Mouse (Mus musculus) megakaryocyte-erythroid progenitor cell, adult 5-6 weeks (primary cell): ENCODE data around the gene Dnah2. TPM values are rescaled to one million over a fixed set of nuclear protein-coding genes. Genes with fewer than 3 reads are reported as not detected.

Experiments used
- ATAC-seq: replicated peaks from 2 replicates; pipeline ENCODE4 v1.8.0; 2016; ENCODE audit warnings: mild to moderate bottlenecking, inconsistent platforms; ENCODE audit not compliant: severe bottlenecking, poor library complexity, low FRiP score, low TSS enrichment
- total RNA-seq, 2 experiments: library from RNA; stranded (forward) in 1 of 2; stranded (reverse) in 1 of 2; fragments of 200-1000, 215-1000 nt in 1 of 2; fragments of >200 nt in 1 of 2; fragmentation: Nextera tagmentation in 1 of 2; gene quantifications; 2 replicates each; pipeline ENCODE4 v1.2.3; 2014 to 2017

Dnah2 gene
- total RNA-seq, 2 experiments from 2014 or later = not detected

DNA sequence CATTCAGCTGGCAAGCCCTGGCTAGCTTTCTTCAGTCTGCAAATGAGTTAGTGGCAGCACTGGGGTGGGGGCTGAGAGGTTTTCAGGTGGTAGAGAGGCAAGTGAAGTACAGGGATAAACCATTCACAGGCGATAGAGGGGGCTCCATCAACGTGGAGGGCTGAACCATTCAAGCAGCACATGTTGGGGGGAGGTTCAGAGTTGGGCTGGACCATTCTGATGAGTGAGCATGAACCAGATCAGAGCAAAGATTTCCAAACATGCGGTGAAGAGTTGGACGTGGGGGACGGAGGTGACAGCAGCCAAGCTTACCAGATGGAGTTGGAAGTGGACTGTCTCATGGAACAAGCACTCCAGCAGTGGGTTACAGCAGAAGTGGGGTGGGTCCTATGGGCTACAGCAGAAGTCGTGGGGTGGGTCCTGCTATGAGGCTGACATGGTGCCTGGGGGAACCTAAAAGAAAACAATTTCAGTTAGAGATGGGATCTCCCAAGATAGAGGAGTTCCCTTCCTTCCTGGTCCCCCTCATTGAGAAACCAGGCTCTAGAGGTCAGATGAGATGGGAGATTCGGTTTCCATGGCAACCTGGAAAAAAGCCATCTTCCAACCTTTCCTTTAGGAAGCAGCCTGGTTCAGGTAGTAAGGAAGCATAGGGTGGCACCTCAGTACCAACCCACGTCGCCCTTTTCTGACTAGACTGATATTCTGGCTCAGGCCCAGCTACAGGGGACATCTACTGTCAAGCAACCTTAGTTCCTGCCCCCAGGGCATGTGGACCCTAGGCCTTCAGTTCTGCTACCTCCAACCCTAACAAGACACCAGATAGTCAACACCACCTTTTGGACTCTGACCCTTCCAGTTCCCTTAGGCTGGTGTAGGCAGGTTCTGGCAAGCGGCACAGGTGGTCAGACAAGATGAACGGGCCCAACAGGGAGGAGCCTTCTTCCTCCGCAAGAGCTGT lies 135.4 kb downstream of the Dnah2 start, which contains the start of gene Kdm6b:
Kdm6b (minus strand) TSS at position 455 of the 961 bp plus-strand sequence.
- ATAC-seq = no peak

DNA sequence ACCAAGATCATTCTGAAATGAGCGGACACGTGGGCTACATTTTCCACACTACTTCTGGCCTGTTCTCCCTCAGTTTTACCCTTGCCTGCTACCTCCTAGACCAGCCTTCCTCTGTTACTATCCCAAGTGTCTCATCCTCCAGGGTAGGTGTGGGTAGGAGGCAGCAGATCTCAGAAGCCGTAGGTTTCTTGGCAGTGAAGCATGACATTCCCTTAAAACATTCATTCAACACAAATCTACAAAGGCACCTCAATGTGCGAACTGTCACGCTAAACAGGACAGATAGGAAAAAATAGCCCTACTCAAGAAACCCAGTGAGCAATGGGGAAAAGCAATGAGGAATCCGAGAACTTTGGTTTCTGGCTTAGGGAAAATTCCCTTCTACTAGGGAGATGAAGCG lies 136.4 kb downstream of the Dnah2 start:
- ATAC-seq = no peak

DNA sequence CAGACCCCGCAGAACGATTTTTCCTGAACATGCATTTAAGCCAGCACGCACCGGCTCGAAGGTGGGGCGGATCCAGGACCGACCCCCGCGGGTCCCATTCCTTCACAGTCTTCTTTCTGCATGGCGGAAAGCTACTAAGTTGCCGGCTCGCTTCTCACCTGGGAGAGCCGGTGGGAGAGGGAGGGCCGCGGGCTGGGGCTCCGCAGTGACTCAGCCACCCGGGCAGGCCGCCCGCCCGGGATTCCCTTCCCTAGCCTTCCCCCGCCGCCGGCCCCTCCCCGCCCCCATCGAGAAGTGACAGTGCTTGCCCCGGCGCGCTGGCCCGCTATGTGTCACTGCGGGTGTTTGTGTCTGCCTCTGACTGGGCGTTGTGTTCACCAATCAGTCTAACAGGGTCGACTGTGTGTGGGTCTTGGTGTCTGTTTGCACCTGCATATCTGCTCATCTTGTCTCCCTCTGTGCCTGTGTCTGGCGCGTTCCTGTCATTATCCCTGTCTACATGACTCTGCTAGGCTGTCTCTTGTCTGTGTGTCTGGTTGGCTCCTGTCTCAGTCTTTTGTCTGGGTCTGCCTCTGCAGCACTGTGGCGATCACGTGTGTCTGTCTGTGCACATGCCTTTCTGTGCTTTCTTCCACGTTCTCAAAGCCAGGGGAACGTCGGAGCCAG lies 137.2 kb downstream of the Dnah2 start:
- peak; percentile 44 for ATAC-seq

DNA sequence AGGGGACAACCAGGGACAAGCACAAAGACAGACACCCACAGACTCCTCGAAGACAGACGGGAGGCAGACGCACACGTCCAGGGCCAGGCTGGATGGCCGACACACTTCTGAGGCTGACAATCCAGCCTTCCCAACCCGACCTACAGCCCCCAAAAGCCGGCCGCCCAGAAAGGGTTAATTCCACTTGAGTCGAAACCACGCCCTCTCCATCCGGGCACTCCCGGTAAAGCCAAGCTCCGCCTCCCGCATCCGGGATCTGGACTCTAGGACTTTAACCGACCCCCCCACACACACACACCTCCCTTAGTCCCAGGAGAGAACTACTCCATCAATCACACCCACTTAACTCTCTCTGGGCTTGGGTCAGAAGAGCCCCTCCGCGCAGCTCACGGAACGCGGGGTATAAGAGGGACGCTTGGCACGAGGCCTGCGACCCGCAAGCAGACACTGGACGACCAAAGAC lies 137.8 kb downstream of the Dnah2 start:
- peak; percentile 7; the same call in 1 of the 2 replicates for ATAC-seq

DNA sequence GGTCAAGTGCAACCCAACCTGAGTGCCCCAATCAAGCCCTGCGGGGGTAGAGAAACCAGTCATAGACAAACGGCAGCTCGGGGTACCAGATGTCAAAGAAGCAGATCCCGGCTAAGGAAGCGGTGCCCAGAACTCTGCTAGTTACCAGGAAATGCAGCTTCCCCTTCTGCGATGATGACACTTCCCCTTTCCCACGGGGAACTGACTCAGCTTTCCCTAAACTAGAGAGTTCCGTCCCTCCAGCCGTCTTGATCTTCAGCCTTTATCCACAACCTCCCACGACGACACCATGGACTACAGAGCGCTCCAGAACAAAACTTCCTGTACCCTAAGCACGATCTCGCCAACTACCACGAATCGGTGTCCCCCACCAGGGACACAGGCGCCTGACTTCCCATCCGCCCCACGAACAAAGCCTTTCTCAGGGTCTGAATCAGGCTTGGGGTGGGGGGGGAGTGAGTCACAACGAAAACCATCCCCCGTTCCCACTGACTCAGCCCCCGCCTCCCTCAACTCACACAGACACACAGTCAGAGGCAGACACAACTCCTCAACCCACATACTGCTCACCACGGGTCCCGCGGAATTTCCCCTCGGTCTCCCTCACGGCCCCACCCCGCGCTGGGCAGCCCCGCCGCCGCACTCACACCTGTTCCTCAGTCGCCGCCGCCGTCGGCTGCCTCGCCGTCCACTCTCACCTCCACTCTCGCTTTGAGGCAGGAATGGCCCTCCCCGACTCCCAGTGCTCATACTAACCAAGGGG lies 138.4 kb downstream of the Dnah2 start:
- peak; percentile 1; the same call in 1 of the 2 replicates for ATAC-seq

DNA sequence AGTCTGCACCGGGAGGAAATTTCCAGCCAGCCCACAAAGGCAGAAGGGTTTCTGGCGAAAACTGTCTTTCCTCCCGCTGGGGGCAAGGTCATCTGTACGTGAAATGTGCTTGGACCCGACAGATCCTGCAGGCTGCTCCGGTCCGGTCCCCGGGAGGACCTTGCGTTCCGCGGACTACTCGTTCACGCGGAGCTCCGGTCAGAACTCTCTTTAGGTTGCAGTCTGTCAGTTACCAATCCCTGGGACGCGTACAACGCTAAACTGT lies 138.9 kb downstream of the Dnah2 start:
- no peak for ATAC-seq

DNA sequence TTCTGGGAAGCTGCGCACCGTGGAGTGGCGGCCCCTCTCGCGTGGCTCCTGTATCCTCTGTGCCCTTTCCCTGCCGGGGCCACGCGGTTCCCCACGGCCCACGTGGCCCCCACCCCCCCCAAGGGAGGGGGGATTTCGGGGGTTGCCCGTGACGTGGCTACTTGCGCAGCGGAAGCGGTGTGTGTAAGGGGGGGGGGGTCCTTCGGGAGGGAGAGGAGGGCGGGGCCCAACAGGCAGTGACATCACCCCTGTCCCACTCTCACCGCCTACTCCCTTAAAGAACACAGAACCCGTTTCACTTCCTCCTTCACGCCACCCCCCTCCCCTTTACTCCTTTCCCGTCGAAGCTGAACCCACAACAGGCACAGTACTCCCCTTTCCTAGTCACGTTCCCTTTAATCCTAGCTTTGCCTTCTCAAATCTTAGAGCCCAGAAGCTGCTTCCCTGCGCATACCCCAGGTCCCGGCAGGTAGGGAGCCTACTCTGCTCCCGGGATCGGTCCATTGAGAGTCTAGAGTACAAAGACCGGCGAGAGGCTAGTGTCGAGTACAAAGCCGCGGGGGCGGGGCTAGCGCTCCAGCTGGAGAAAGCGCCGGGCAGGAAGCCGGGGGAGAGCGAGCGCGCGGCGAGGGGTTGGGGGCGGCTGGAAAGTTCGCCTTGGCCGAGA lies 139.4 kb downstream of the Dnah2 start:
- ATAC-seq = peak; percentile 8

DNA sequence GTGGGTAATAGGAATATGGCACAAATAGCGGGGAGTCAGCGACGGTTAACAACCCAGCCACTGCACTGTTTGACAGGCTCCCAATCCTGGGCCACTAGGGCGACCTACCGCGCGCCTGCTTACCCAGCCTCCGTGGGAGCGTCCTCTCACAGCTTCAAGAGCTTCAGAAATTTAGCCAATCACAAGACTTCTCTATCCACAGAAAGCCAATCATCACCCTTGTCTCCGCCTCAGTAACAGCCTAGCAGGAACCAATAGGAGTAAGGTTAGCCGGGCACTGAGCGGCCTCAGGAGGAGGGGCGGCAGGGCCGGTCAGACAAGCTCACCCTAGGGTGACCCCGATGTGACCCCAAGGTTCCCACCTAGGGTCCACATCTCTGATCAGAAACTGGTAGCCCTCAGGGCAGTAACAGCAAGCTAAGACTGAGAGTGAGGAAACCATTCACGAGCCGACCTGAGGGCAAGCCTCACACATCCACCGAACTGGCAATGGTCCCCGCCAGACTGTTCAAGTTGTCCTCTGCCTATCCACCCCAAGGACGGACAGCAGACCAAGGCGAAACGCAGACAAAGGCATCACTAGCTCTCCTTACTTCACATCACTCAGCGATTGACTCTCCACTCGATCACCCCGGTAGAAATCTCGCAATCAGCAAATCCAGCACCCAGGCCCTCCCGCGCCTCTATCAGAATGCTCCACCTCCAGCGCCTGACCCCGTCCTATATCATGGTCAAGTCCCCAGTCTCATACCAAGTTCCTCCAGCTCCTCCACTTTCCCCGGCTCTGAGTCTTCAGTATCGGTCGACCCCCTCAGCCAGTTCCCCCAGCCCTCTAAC lies 140.2 kb downstream of the Dnah2 start:
- peak; percentile 66 for ATAC-seq

DNA sequence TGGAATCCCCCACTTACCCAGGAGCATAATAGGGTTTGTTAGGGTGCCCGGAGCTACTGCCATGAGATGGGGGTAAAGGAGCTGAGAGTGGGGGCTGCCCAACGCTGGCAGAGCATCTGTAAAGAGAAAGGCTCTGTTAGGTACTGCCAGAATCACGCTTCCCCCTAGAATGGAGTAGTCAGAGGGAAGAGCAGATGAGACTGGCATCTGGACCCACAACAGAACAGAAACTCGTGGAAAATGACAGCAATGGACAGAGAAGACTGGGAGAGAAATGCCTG lies 141.2 kb downstream of the Dnah2 start:
- ATAC-seq = no peak

DNA sequence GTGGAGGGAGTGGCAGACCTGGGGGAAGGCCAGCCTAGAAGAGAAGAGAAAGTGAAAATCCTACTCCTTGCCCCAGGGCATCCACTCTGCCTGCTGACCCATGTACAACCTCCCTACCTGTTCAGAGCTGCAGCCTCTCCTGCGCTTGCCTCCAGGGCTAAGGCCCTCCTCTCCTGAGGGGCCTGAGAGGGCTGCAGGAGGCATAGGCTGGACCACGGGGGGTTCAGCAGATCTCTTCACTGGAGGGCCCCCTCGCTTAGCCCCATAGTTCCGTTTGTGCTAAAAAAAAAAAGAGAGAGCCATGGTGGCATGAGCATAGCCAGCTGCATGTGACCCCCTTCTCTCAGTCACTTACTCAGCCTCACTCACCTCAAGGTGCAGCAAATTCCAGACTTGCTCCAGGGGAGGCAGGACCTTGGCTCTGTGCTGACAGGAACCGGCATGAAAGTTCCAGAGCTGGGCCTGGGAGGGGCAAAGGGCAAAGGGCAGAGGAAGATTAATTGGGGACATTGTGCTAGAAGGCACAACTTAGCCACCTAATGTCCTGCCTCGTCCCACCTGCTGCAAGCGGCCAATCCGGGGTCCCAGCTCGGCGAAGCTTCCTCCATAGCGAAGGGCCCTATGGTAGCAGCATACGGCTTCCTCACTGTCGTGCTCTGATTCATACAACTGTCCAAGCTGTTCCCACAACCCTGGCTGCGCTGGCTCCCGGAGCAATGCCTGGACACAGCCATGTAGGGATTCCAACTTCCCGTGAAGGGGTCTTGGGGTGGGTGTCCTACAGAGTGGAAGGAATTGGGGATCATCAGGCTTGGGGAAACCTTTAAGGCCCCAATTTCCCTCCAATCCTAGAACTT lies 141.8 kb downstream of the Dnah2 start:
- no peak for ATAC-seq

DNA sequence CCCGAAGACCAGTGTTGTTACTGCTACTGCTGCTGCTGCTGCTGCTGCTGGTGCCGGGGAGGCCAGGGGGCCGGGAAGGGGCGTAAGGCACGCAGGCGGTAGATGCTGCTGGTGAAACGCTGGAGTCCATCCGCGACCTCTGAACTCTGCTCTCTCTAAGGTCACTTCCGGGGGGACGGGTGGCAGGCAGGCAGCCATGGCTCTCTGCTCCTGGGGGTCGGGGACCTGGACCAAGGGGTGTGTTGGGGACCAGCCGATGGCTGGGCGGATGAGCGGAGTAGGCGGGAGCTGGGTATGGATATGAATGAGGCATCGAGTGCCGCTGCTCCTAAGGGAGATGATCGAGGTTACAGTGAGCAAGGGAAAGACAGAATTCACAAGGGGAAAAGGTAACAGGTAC lies 142.6 kb downstream of the Dnah2 start:
- ATAC-seq = no peak

DNA sequence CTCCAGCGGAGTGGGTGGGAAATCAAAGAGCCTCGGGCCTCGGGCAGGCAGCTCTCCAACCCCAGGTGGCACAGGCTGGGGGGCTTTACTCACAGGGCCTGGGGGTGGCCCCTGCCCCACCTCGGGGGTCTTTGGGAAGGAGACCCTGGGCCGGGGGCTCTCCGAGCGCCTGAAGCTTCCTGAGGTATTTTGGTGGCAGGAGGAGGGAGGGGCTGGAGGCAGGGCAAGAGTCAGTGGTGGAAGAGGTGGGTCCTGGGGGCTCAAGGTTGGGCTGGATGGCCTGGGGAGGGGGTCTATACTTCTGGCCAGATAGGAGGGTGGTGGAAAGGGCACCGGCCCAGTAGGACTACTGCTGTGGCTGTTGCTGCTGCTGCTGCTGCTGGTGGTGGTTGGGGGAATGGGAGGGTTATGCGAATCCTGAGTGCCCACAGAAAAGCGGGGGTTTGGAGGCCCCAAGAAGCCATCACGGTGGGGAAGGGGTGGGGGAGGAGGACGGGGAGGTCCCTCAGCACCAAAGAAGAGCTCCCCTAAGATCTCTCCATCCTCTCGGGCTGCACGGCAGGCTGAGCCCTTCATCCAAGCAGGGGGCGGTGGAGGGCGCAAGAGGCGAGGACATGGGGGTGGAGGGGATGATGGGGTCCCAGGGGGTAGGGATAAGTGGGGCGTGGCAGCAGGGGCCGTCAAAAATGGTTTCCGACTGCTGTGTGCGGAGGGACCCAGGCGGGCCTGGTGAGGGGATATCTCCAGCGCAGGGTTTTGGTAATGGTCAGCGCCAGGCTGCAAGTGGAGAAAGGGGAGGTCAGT lies 143.3 kb downstream of the Dnah2 start:
- ATAC-seq = no peak

DNA sequence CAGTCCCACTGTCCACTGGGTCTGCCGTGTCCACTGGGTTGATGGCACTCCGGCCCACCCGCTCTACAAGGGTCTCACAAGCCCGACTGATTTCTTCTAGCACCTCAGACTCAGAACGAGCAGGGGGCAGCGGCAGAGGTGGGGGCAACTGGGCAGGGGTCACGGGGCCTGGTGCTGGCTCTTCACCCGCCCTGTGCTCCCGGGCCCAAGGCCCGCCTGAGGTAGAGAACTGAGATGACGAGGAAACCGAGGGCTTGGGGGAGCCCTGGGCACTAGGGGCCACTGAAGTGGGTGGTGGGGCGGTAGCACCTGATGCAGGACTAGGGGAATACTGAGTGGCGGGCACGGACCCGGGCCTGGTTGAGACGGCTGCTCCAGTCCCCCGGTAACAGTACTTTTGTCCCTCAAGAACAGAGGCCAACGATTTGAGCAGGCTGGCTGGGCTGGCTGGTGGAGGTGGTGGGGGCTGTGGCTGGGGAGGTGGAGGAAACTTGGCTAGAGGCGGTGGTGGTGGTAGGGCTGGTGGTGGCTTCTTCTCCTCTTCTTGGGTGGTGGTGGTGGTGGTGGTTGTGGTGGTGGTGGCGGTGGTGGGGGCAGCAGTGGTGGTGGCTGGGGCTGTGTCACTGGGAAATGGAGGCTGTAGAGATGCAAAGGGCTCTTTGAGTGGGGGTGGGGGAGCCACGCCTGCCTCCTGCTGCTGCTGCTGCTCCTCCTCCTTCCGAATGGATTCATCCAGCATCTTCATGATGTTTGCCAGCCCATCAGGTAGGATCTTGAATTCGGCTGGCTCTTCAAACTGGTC lies 144.1 kb downstream of the Dnah2 start:
- no peak for ATAC-seq

DNA sequence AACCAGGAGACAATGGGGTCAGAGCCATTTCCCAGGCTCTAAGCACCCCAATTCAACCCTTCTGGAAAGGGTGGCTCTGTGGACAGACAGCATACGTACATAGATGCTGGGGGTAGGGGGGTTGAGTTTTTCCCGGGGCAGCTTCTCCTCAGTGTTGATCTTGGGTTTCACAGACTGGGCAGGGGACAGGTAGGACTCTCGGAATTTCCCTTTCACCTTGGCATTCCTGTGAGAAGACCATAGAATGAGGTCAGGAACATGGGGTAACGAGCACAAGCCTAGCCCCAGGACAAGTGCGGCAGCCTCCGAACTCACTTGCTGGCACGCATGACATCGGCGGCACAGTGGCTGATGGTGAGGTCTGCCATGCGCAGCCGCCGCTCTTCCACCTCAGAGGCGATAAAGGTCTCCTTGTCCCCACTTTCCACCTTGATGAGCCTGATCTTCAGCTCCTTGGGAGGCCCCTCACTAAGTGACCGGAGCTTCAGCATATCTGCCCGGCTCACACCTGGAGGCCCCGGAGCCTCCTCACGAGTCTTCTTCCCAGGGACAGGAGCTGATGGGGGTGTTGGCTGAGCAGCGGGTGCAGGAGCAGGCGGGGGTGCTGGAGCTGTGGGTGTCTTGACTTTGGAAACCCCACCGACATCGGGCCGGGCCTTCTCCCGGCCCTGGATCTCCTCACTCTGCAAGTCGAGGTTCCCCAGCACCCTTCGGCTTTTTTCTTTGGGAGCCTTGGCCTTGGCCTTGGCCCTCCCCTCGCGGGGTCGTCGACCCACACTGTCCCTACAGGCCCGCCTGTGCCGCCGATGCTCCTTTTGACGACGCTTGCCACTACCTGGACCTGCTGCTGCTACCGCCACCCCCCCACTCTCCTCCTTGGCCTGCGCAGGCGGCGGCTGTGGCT lies 145.0 kb downstream of the Dnah2 start:
- ATAC-seq = no peak

DNA sequence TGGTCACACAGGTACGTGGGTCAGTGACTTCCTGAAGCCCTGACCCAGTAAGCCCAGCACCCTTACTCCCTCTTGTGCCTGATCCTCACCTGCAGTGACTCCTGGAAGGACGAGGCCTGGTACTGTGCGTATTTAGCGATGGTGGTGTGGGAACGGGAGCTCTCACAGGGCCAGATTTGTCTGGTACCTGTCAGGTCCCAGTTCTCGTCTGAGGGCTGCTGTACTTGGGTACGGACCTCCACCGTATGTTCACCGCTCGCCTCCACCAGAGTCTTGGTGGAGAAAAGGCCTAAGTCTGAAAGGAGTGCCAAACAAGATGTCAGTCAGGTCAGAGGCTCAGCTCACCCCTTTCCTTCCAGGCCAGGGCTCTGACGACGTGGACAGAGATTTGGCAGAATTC lies 146.9 kb downstream of the Dnah2 start:
- no peak for ATAC-seq
